Mouse (Mus musculus) lung, embryonic 14.5 days (tissue): ENCODE data around the gene Pdpn. TPM values are rescaled to one million over a fixed set of nuclear protein-coding genes. Genes with fewer than 3 reads are reported as not detected.

Experiments used
- ATAC-seq: fragments of 200-750 bp; cut with Nextera tagmentation; 2 replicates; pipeline ENCODE4 v1.8.0; 2017; ENCODE audit warnings: mild to moderate bottlenecking, moderate TSS enrichment, moderate library complexity; ENCODE audit not compliant: insufficient read depth
- DNase-seq: peaks from one replicate; pipeline ENCODE4 v3.0.0-alpha.2; 2015
- H3K27ac ChIP-seq: fragments of 300-500 bp; sonication (generic); 2 replicates; pipeline ENCODE4 v1.5.1; 2014; ENCODE audit warnings: low read depth, mild to moderate bottlenecking, moderate library complexity
- H3K27me3 ChIP-seq: fragments of 300-500 bp; sonication (generic); 2 replicates; pipeline ENCODE4 v1.6.1; 2014; ENCODE audit warnings: low read length, control low read depth; ENCODE audit not compliant: insufficient read depth
- H3K36me3 ChIP-seq: fragments of 300-500 bp; sonication (generic); 2 replicates; pipeline ENCODE4 v1.6.1; 2014; ENCODE audit warnings: control low read depth; ENCODE audit not compliant: insufficient read depth
- H3K4me1 ChIP-seq: fragments of 300-500 bp; sonication (generic); 2 replicates; pipeline ENCODE4 v1.6.1; 2014; ENCODE audit warnings: antibody characterized with exemption, control low read depth; ENCODE audit not compliant: insufficient read depth
- H3K4me2 ChIP-seq: fragments of 300-500 bp; sonication (generic); 2 replicates; pipeline ENCODE4 v1.6.1; 2014; ENCODE audit warnings: mild to moderate bottlenecking
- H3K4me3 ChIP-seq: fragments of 300-500 bp; sonication (generic); 2 replicates; pipeline ENCODE4 v1.5.1; 2014; ENCODE audit warnings: low read depth, low read length
- H3K9ac ChIP-seq: fragments of 300-500 bp; sonication (generic); 2 replicates; pipeline ENCODE4 v1.6.1; 2014
- H3K9me3 ChIP-seq: fragments of 300-500 bp; sonication (generic); 2 replicates; pipeline ENCODE4 v1.6.1; 2016; ENCODE audit warnings: low read depth, low read length, control low read depth
- CTCF ChIP-seq: IDR thresholded peaks from 2 replicates; pipeline ENCODE4 v1.5.1; 2016; ENCODE audit warnings: antibody characterized with exemption, low read depth
- WGBS: fragments of 180-500 bp; shearing (Covaris S2); extraction: QIAGEN DNeasy Blood & Tissue Kit; methylation state at CpG from one replicate; pipeline ENCODE4 v1.1.7; 2014; 5-methylcytosine and 5-hydroxymethylcytosine counted together
- polyA plus RNA-seq: library from polyadenylated mRNA; unstranded; fragments of >200 nt; fragmentation: Nextera tagmentation; extraction: Ambion mirVana; gene quantifications from 2 replicates; pipeline ENCODE4 v1.2.1, GENCODE M21; 2014

Gene Pdpn
- polyA plus RNA-seq, 1 experiment from 2014 or later: 36.6 TPM

GRCm38 (mm10) chr4:143262696-143263095 is 36.7 kb downstream of the Pdpn start:
- ATAC-seq: no peak
- Histone ChIP-seq H3K9me3 (no peaks in the 10 kb centered on the region), H3K4me1 (no peaks in the 10 kb centered on the region), H3K4me3 (no peak overlapping the region), H3K36me3 (no peaks in the 10 kb centered on the region), H3K4me2 (no peak overlapping the region), H3K27ac (no peak overlapping the region), H3K9ac (no peak overlapping the region), H3K27me3 (no peaks in the 10 kb centered on the region)
- DNase-seq: no peak
- TF ChIP-seq CTCF: no peak
- 73% methylated on average over 12 of the region's 12 CpGs for WGBS

- Histone ChIP-seq H3K9ac (no peak overlapping the region), H3K9me3 (no peaks in the 10 kb centered on the region), H3K27me3 (no peaks in the 10 kb centered on the region), H3K4me3 (no peak overlapping the region), H3K27ac (no peak overlapping the region), H3K4me2 (no peak overlapping the region), H3K4me1 (no peaks in the 10 kb centered on the region), H3K36me3 (no peaks in the 10 kb centered on the region)
- no peak for TF ChIP-seq CTCF
- no peak for DNase-seq
- whole genome bisulfite sequencing: 32% methylated on average over 8 of the region's 8 CpGs
- ATAC-seq: peak; percentile 32; the same call in 1 of the 2 replicates
These were observed 39.5 kb downstream of the Pdpn start for GRCm38 (mm10) chr4:143259718-143260349.

GRCm38 (mm10) chr4:143258517-143258916 is 40.8 kb downstream of the Pdpn start:
- no peaks in the 10 kb centered on the region for H3K9me3 ChIP-seq
- H3K4me1 ChIP-seq: no peaks in the 10 kb centered on the region
- H3K36me3 ChIP-seq: no peaks in the 10 kb centered on the region
- TF ChIP-seq CTCF: peak; percentile 78
- H3K4me2 ChIP-seq: peak overlapping the region; percentile 43
- H3K4me3 ChIP-seq: no peak overlapping the region
- WGBS: 38% methylated on average over 19 of the region's 19 CpGs
- H3K27ac ChIP-seq: no peak overlapping the region
- DNase-seq: peak; percentile 32
- no peaks in the 10 kb centered on the region for H3K27me3 ChIP-seq
- peak; percentile 57; the same call in 1 of the 2 replicates for ATAC-seq
- no peak overlapping the region for H3K9ac ChIP-seq

- 33% methylated on average over 6 of the region's 6 CpGs for WGBS
- Histone ChIP-seq H3K9ac (no peak overlapping the region), H3K4me1 (no peaks in the 10 kb centered on the region), H3K27me3 (no peaks in the 10 kb centered on the region), H3K4me3 (no peak overlapping the region), H3K4me2 (no peak overlapping the region), H3K9me3 (no peaks in the 10 kb centered on the region), H3K36me3 (no peaks in the 10 kb centered on the region), H3K27ac (no peak overlapping the region)
- no peak for DNase-seq
- no peak for TF ChIP-seq CTCF
- ATAC-seq: no peak
These were observed 41.4 kb downstream of the Pdpn start for GRCm38 (mm10) chr4:143257971-143258370.

- ATAC-seq (no peak), DNase-seq (peak; percentile 11)
- 56% methylated on average over 8 of the region's 8 CpGs for WGBS
- H3K27me3 ChIP-seq: no peaks in the 10 kb centered on the region
- H3K9ac ChIP-seq: no peak overlapping the region
- TF ChIP-seq CTCF: no peak
- H3K4me2 ChIP-seq: no peak overlapping the region
- no peaks in the 10 kb centered on the region for H3K9me3 ChIP-seq
- no peaks in the 10 kb centered on the region for H3K36me3 ChIP-seq
- no peak overlapping the region for H3K4me3 ChIP-seq
- no peak overlapping the region for H3K27ac ChIP-seq
- no peaks in the 10 kb centered on the region for H3K4me1 ChIP-seq
These were observed 43.8 kb downstream of the Pdpn start for GRCm38 (mm10) chr4:143255541-143255940.

- no peak for TF ChIP-seq CTCF
- ATAC-seq (no peak), DNase-seq (no peak)
- Histone ChIP-seq H3K36me3 (no peaks in the 10 kb centered on the region), H3K9ac (no peak overlapping the region), H3K4me1 (no peaks in the 10 kb centered on the region), H3K9me3 (no peaks in the 10 kb centered on the region), H3K4me2 (no peak overlapping the region), H3K4me3 (no peak overlapping the region), H3K27ac (no peak overlapping the region), H3K27me3 (no peaks in the 10 kb centered on the region)
- 65% methylated on average over 1 of the region's 1 CpGs for WGBS
These were observed 46.0 kb downstream of the Pdpn start for GRCm38 (mm10) chr4:143253356-143253755.

- DNase-seq (no peak), ATAC-seq (no peak)
- TF ChIP-seq CTCF: peak; percentile 56
- Histone ChIP-seq H3K36me3 (no peaks in the 10 kb centered on the region), H3K4me1 (no peaks in the 10 kb centered on the region), H3K4me2 (no peak overlapping the region), H3K27me3 (no peaks in the 10 kb centered on the region), H3K27ac (no peak overlapping the region), H3K9me3 (no peaks in the 10 kb centered on the region), H3K9ac (no peak overlapping the region), H3K4me3 (no peak overlapping the region)
- 72% methylated on average over 5 of the region's 5 CpGs for WGBS
These were observed 51.3 kb downstream of the Pdpn start for GRCm38 (mm10) chr4:143248050-143248449.
